Mouse (Mus musculus) CD4-positive helper T cell, adult 2 months (primary cell): ENCODE data around the gene Xxylt1.

Experiments
- DNase-seq: peaks from one replicate; pipeline ENCODE4 v3.0.0-alpha.2; 2012; ENCODE audit warnings: low read depth, missing footprints, low spot score

Gene Xxylt1

GRCm38 (mm10) chr16:30922548-30922947 is 158.7 kb downstream of the Xxylt1 start:
- DNase-seq: no peak

GRCm38 (mm10) chr16:30918866-30919265 is 162.4 kb downstream of the Xxylt1 start:
- no peak for DNase-seq

- no peak for DNase-seq
Measured at GRCm38 (mm10) chr16:30916931-30917330, 164.3 kb downstream of the Xxylt1 start.

GRCm38 (mm10) chr16:30915611-30916220 is 165.5 kb downstream of the Xxylt1 start:
- no peak for DNase-seq
